Mouse (Mus musculus) heart, postnatal 0 days (tissue): ENCODE measurements around the gene Il17f.

Experiments
- CTCF ChIP-seq: IDR thresholded peaks from 2 replicates; pipeline ENCODE4 v1.5.1; 2016; ENCODE audit warnings: antibody characterized with exemption, control low read depth, low read depth
- EP300 ChIP-seq: IDR thresholded peaks from 2 replicates; pipeline ENCODE4 v1.6.1; 2016; ENCODE audit warnings: antibody characterized with exemption, low read depth

DNA sequence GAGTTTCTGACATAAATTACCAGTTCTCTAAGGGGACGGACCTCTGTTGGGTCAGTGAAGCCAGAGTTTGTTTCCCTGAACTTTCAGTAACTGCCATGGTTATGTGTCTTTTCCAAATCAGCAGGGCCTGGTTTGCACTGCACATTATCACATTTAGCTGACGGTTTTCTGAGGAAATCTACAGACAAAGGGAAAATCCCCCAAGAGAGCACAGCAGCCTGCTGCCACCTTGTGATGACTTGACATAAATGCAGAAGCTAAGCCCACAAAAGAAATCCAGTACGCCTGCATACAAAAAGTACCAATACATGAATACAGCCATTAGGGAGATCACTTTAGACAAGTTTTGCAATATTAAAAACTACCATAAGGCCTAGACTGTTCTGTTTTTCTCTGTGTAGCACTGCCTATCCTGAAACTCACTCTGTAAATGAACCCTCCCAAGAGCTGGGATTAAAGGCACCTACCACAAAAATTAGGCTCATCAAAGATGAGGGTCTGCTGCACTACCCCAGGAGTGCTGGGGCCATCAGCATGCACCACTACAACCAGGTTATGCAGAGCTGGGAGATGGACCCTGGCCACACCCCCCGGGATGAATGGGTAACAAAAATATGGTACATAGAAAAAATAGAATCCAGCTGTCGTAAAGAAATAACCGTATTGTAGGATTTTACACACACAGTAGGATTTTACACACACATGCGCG lies 11.4 kb upstream of the Il17f start:
- TF ChIP-seq CTCF (peak; percentile 60), EP300 (no peak)
